Mouse (Mus musculus): Measurements from ENCODE around the gene Trip12. TPM values are rescaled to one million over a fixed set of nuclear protein-coding genes. Genes with fewer than 3 reads are reported as not detected.

The Trip12 gene
- 68.5 and 78.0 TPM in 2 replicates for polyA plus RNA-seq (2016; fragmentation: Nextera tagmentation; extraction: Ambion mirVana)

DNA sequence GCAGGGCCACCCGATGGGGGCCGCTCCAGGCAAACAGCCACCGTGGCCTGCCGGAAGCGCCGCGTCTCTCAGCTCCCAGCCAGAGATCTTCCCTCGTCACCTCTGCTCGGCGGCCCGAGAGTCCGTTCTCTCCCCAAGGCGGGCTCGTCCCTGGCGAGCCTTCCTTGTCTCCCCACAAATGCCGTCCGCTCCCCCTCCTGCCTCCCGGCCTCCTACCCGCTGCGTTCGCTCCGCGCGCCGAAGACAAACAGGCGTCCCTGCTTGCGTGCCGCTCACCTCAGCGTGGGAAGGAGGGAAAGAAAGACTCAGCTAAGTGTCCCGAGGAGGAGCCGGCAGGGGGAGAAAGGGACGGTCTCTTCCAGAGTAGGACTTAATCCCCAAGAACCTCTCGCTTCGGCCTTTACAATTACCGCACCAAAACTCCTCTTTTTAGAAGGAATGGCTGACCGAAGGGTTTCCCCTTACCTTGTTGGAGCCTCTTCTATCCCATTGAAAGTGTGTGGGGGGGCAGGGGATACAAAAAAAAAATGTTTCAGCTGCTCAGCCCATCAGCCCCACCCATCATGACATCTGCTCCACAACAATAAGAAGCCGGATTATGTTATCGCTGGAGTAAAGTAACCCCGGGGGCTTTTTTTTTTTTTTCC lies at the start of gene Trip12:
Trip12 (minus strand) TSS at position 499 of the 647 bp plus-strand sequence.
- Histone ChIP-seq H3K36me3 (no peaks in the 10 kb centered on the region), H3K4me3 (peak within 1 kb of the TSS; percentile 98), H3K4me1 (peaks cover 4% of the 10 kb centered on the region; the same call in 1 of the 2 replicates), H3K9me3 (no peaks in the 10 kb centered on the region), H3K27me3 (ENCODE audit: insufficient read depth, poor library complexity, severe bottlenecking) (no peaks in the 10 kb centered on the region), H3K27ac (peak within 1 kb of the TSS; percentile 99)
- DNase-seq (ENCODE audit: low spot score): no peak
- WGBS: under 1% methylated on average over 39 of the region's 39 CpGs

DNA sequence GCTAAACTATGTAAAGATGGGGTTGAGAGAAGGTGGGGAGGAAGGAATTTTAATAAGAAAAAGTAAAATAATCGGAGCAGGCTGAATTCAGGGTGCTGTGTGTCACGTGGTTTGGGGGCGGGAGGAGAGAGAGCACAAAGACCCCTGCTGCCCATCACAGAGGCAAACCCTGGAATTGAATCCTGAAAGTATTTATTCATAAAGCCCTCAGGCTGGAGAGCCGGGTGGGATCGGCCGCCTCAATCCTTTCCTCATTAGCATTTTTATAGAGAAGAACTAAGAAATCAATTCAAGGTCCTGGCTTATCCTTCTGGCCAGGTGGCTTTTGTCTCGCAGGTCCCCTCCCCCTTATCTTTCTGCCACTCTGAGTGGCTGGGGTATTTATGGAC lies 49.7 kb upstream of the Trip12 start:
- Histone ChIP-seq H3K4me3 (no peak overlapping the region), H3K27ac (no peak overlapping the region), H3K4me1 (no peaks in the 10 kb centered on the region), H3K9me3 (no peaks in the 10 kb centered on the region), H3K27me3 (ENCODE audit: insufficient read depth, poor library complexity, severe bottlenecking) (no peaks in the 10 kb centered on the region), H3K36me3 (no peaks in the 10 kb centered on the region)
- no peak for DNase-seq (ENCODE audit: low spot score)
- 39% methylated on average over 7 of the region's 7 CpGs for WGBS

DNA sequence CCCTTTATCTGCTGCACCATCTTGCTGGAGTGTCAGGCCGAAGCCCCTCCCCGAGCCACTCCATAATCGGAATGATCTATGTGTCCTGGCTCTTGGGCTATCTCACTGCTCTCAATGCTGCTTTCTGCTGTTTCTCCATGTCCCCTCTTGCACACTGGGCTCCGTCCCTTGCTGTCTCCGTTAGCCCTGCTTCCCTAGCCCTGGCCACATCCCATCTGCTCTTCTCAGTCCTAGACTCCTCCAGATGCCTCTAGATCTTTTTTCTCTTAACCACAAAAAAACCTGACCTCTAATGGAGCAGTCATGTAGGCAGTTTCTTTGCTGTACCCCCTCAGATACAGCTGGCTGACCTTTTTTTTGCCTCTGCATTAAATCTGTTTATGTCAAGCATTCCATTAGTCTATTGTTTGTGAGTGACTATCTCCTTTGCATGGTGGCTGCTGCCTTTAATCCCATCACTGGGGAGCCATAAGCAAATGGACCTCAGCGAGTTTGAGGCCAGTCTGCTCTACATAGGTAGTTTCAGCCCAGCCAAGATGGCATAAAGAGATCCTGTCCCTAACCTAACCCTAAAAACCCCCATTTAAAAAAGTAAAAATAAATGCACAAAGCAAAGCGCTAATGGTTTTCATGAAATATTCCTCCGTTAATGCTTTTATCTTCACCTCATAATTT lies 49.2 kb upstream of the Trip12 start:
- H3K27me3 ChIP-seq (ENCODE audit: insufficient read depth, poor library complexity, severe bottlenecking): no peaks in the 10 kb centered on the region
- DNase-seq (ENCODE audit: low spot score): no peak
- H3K4me3 ChIP-seq: no peak overlapping the region
- WGBS: 58% methylated on average over 8 of the region's 8 CpGs
- H3K4me1 ChIP-seq: no peaks in the 10 kb centered on the region
- H3K9me3 ChIP-seq: no peaks in the 10 kb centered on the region
- no peak overlapping the region for H3K27ac ChIP-seq
- H3K36me3 ChIP-seq: no peaks in the 10 kb centered on the region

DNA sequence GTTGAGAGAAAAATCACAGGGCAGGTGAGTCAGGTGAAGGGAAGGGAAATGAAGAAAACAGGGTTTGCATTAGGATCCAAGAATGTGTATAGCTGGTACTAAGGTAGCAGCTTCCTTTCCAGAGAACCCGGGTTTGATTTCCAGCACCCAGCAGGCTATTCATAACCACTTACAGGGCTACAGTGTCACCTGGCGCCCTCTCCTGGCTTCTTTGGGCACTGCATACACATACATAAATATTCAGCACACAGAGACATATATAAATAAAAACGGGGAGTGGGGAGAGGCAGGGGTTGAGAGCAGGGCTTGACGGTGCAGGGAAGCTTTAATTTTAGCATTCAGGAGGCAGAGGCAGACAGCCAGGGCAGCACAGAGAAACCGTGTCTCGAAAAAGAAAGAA lies 45.6 kb upstream of the Trip12 start:
- Histone ChIP-seq H3K36me3 (no peaks in the 10 kb centered on the region), H3K27me3 (ENCODE audit: insufficient read depth, poor library complexity, severe bottlenecking) (no peaks in the 10 kb centered on the region), H3K9me3 (no peaks in the 10 kb centered on the region), H3K27ac (no peak overlapping the region), H3K4me3 (no peak overlapping the region), H3K4me1 (no peaks in the 10 kb centered on the region)
- WGBS: 88% methylated on average over 6 of the region's 6 CpGs
- DNase-seq (ENCODE audit: low spot score): no peak

DNA sequence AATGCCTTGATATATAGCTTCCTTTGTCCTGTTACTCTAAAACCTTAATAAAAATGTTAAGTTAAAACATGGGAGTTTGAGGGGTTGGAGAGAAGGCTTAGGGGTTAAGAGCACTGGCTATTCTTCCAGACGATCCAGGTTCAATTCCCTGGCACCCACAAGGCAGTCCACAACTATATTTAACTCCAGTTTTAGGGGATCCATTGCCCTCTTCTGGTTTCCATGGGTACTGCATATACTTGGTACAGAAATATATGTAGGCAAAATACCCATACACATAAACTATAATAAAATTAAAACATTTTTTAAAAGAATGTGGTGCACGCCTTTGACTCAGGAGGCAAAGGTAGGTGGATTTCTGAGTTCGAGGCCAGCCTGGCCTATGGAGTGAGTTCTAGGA lies 44.9 kb upstream of the Trip12 start:
- no peak for DNase-seq (ENCODE audit: low spot score)
- Histone ChIP-seq H3K9me3 (no peaks in the 10 kb centered on the region), H3K27ac (no peak overlapping the region), H3K4me3 (no peak overlapping the region), H3K4me1 (no peaks in the 10 kb centered on the region), H3K27me3 (ENCODE audit: insufficient read depth, poor library complexity, severe bottlenecking) (no peaks in the 10 kb centered on the region), H3K36me3 (no peaks in the 10 kb centered on the region)
- whole genome bisulfite sequencing: 80% methylated on average over 3 of the region's 3 CpGs

DNA sequence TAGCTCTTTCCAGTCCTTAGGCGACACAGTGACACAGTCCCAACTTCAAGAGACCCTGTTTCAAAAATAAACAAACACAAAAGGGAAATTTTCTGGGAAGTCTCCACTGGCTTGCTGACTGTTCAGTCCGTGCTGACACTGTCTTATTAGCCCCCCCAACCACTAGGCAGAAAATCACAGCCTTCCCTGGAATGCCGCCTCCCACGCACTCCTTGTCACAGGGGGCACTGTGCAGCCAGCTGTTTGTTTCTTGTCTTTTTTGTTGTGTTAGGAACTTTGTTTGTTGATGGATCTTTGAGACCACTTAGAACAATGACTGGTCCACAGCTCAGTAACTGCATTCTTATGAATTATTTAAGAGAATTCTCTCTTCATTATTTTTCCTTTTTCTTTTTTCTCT lies 43.6 kb upstream of the Trip12 start:
- Histone ChIP-seq H3K4me3 (no peak overlapping the region), H3K27me3 (ENCODE audit: insufficient read depth, poor library complexity, severe bottlenecking) (no peaks in the 10 kb centered on the region), H3K36me3 (no peaks in the 10 kb centered on the region), H3K9me3 (no peaks in the 10 kb centered on the region), H3K27ac (no peak overlapping the region), H3K4me1 (no peaks in the 10 kb centered on the region)
- 70% methylated on average over 4 of the region's 4 CpGs for WGBS
- DNase-seq (ENCODE audit: low spot score): no peak

DNA sequence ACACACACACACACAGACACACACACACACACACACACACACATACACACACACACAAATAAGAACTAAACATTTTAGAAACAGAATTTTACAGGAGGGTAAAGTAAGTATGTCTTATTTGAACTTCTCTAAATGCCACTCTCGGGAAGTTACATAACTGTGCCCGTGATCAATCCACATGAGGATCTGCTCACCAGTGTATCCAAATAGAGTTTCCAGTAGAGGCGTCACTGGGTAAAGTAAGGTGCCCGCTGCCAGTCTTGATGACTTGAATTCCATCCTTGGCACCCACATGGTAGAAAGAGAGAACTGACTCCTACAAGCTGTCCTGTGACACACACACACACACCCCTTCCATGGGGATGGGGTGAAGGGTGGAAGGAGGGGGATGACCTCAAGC lies 42.6 kb upstream of the Trip12 start:
- no peak for DNase-seq (ENCODE audit: low spot score)
- Histone ChIP-seq H3K27me3 (ENCODE audit: insufficient read depth, poor library complexity, severe bottlenecking) (no peaks in the 10 kb centered on the region), H3K4me3 (no peak overlapping the region), H3K27ac (no peak overlapping the region), H3K9me3 (no peaks in the 10 kb centered on the region), H3K36me3 (no peaks in the 10 kb centered on the region), H3K4me1 (no peaks in the 10 kb centered on the region)
- WGBS: 88% methylated on average over 4 of the region's 4 CpGs

DNA sequence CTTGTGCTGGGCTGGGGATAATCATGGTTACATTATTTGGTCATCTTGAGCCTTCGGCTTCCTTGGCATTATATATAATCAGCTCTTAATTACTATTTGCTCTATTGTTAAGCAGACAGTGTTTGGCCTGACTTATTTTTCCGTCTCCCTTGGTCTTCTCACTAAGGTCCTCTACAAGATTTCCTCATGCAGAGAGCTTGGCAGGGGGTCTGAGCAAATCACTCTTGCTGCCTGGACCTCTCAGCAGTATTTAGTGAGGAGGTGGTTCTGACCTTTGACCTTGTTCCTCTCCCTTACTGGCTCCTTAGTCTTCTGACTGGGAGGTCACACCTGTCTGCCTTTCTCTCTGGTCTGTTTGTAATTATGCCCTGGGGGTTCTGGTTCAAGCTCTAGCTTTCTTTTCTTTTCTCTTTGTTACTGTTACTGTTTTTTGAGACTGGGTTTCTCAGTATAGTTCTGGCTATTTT lies 41.8 kb upstream of the Trip12 start:
- no peak overlapping the region for H3K4me3 ChIP-seq
- no peak for DNase-seq (ENCODE audit: low spot score)
- no peaks in the 10 kb centered on the region for H3K27me3 ChIP-seq (ENCODE audit: insufficient read depth, poor library complexity, severe bottlenecking)
- no peak overlapping the region for H3K27ac ChIP-seq
- no peaks in the 10 kb centered on the region for H3K9me3 ChIP-seq
- H3K4me1 ChIP-seq: no peaks in the 10 kb centered on the region
- H3K36me3 ChIP-seq: no peaks in the 10 kb centered on the region
- 68% methylated on average over 2 of the region's 2 CpGs for whole genome bisulfite sequencing

DNA sequence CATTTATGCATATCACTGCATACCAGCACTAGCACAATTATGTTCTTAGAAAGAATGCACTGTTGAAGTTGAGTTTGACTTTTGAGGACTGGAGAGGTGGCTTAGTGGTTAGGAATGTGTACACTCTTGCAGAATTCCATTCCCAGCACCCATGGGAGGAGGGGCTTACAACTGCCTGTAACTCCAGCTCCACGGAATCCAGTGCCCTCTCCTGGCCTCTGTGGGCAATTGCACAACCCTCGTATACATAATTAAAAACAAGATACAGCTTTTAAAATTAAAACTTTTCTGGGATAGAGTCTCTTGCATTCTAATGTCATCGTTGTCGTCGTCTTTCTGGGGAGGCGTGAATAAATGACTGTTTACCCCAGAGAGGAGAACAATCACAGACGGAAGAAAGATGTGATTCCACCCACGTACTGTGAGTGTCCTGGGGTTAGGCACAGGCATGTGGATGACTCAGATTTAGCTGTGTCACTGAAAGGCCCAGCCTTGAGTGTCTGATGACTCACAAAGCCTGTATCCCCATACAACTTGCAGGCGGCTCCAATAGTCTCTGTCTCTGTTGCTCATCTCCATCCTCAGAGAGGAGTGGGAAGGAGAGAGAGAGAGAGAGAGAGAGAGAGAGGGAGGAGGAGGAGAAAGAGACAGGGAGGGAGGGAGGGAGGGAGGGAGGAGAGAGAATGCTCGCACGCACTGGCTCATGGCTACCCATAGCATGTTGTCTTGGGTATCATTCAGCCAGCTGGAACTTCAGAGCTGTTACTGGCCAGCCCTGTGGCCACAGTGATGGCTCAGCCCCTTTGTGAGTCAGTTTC lies 41.1 kb upstream of the Trip12 start:
- no peak for DNase-seq (ENCODE audit: low spot score)
- Histone ChIP-seq H3K36me3 (no peaks in the 10 kb centered on the region), H3K27ac (no peak overlapping the region), H3K4me1 (no peaks in the 10 kb centered on the region), H3K9me3 (no peaks in the 10 kb centered on the region), H3K4me3 (no peak overlapping the region), H3K27me3 (ENCODE audit: insufficient read depth, poor library complexity, severe bottlenecking) (no peaks in the 10 kb centered on the region)
- 69% methylated on average over 11 of the region's 11 CpGs for WGBS

DNA sequence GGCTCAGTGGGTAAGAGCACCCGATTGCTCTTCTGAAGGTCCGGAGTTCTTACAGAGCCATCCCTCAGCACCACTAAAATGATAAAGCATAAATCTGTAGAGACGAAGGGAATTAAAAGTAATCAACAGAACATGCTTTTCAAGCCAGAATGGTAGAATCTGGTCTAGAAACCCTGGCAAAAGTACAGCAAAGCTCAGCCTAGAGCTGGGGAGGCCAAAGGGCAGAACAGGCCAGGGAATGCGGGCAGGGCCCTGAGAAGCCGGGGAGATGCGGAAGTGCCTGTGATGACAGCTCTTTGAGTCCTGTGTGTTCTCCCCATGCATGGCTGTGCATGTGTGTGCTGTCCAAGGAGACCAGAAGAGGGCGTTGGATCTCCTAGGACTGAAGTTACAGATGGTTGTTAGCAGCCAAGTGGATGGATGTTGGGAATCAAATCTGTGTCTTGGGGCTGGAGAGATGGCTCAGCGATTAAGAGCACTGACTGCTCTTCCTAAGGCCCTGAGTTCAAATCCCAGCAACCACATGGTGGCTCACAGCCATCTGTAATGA lies 39.3 kb upstream of the Trip12 start:
- WGBS: 92% methylated on average over 8 of the region's 8 CpGs
- Histone ChIP-seq H3K4me3 (no peak overlapping the region), H3K36me3 (no peaks in the 10 kb centered on the region), H3K27ac (no peak overlapping the region), H3K4me1 (no peaks in the 10 kb centered on the region), H3K27me3 (ENCODE audit: insufficient read depth, poor library complexity, severe bottlenecking) (no peaks in the 10 kb centered on the region), H3K9me3 (no peaks in the 10 kb centered on the region)
- DNase-seq (ENCODE audit: low spot score): no peak

DNA sequence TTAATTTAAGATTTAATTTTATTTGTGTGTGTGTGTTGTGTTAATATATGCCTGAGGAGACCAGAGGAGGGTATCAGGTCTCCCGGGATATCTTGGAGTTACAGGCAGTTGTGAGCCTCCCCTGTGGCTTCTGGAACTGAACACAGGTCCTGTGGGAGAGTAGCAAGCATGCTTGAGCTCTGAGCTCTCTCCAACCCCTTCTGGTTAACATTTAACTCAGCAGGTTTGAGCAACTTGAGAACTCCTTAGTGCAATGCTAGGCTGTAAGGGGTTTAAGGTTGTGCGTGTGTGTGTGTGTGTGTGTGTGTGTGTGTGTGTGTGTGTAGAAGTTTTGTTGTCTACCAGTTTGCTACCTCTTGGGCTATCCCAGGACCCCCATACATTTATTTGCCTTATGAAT lies 37.3 kb upstream of the Trip12 start:
- 84% methylated on average over 2 of the region's 2 CpGs for WGBS
- H3K9me3 ChIP-seq: no peaks in the 10 kb centered on the region
- H3K36me3 ChIP-seq: no peaks in the 10 kb centered on the region
- H3K4me3 ChIP-seq: no peak overlapping the region
- H3K4me1 ChIP-seq: no peaks in the 10 kb centered on the region
- no peaks in the 10 kb centered on the region for H3K27me3 ChIP-seq (ENCODE audit: insufficient read depth, poor library complexity, severe bottlenecking)
- no peak for DNase-seq (ENCODE audit: low spot score)
- H3K27ac ChIP-seq: no peak overlapping the region

DNA sequence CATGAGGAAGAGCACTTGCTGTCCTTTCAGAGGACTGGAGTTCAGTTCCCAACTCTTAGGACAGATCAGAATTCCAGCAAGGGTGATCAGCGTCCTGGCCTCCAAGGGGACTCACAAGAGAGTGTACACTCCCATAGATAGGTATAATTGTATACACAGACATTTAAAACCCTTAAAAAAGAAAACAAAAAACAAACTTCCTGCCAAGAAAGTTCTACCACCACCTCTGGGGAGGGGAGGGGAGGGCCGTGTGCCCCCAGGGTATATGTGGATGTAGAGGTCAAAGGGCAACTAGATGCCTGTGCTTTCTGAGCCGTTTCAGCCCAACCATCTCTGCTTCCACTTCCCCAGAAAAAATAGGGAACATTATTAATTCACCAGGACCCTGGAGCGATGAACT lies 32.6 kb upstream of the Trip12 start:
- Histone ChIP-seq H3K27me3 (ENCODE audit: insufficient read depth, poor library complexity, severe bottlenecking) (no peaks in the 10 kb centered on the region), H3K27ac (no peak overlapping the region), H3K36me3 (no peaks in the 10 kb centered on the region), H3K4me1 (peaks cover 6% of the 10 kb centered on the region; the same call in 1 of the 2 replicates), H3K4me3 (no peak overlapping the region), H3K9me3 (no peaks in the 10 kb centered on the region)
- WGBS: 74% methylated on average over 4 of the region's 4 CpGs
- no peak for DNase-seq (ENCODE audit: low spot score)

DNA sequence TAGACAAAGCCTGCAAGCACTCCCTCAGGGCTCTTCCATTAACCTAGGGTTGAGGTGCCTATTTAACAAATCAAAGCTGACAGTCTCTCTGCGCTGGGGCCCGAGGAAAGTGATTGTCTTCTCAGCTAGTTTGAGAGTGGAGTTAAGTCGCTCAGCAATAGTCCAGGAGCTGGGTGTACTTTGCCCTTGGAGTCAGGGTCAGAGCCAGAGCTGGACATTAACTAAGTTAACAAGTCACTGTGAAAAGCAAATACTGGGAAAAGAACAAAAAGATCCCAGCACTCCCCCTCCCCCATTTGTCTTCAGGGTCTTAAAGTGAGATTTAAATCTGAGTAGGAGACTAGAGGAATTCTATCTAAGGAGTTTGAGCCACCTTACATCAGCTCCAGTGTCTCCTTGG lies 31.8 kb upstream of the Trip12 start:
- Histone ChIP-seq H3K9me3 (no peaks in the 10 kb centered on the region), H3K36me3 (no peaks in the 10 kb centered on the region), H3K4me1 (peaks cover 6% of the 10 kb centered on the region; the same call in 1 of the 2 replicates), H3K4me3 (no peak overlapping the region), H3K27me3 (ENCODE audit: insufficient read depth, poor library complexity, severe bottlenecking) (no peaks in the 10 kb centered on the region), H3K27ac (no peak overlapping the region)
- no peak for DNase-seq (ENCODE audit: low spot score)
- WGBS: 38% methylated on average over 3 of the region's 3 CpGs
